Mouse (Mus musculus): ENCODE measurements at regions not wholly inside any gene's neighbourhood (a gene's known extent, or its start where the extent isn't known, plus 50 kb on each side); places are given as distances from the start of the nearest gene placed in this dataset.

DNA sequence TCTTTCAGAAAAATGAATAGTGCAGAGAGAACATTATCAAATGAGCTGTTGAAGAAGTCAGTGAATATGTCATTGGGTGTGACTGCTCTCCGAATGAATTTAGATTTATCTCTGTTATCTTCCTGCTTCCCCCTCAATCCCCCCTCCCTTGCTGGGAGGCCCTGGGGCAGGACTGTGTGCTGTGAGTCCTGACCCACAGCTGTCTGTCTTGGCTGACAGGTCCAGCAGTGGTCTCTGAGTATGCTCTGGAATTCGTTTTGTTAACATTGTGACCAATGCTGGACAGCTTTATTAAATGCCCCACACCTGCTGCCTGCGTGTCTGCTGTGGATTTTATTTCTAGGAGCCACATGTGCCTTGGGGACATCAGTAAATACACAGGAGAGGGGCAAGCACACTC, 314.2 kb downstream of the Insc start:
- Histone ChIP-seq H3K27ac (ENCODE audit: insufficient read depth, low read length) (no peak overlapping the region; the same call in 1 of the 2 replicates), H3K9me3 (replicated peaks; ENCODE audit: control insufficient read depth, insufficient read depth, low read length, poor library complexity, severe bottlenecking) (no peaks in the 10 kb centered on the region), H3K9ac (ENCODE audit: low read depth, poor library complexity, severe bottlenecking) (no peak overlapping the region), H3K4me3 (ENCODE audit: low read depth, low read length) (no peak overlapping the region), H3K4me1 (ENCODE audit: control insufficient read depth, insufficient read depth, low read length) (no peaks in the 10 kb centered on the region), H3K27me3 (ENCODE audit: control insufficient read depth, insufficient read depth, low read length, poor library complexity, severe bottlenecking) (no peaks in the 10 kb centered on the region), H3K36me3 (ENCODE audit: control insufficient read depth, insufficient read depth, low read length, poor library complexity, severe bottlenecking) (no peaks in the 10 kb centered on the region)
- TF ChIP-seq CTCF (IDR thresholded peaks at IDR 0.05; ENCODE audit: low read depth, low read length) = no peak
- TF ChIP-seq POLR2A (IDR thresholded peaks at IDR 0.05; ENCODE audit: insufficient read depth, low read length) = no peak
- TF ChIP-seq EP300 (IDR thresholded peaks at IDR 0.05; ENCODE audit: insufficient read depth, low read depth, low read length) = no peak

- H3K4me1 ChIP-seq (ENCODE audit: control insufficient read depth, insufficient read depth, low read length) = no peaks in the 10 kb centered on the region
- no peak overlapping the region for H3K9ac ChIP-seq (ENCODE audit: low read depth, poor library complexity, severe bottlenecking)
- H3K27ac ChIP-seq (ENCODE audit: insufficient read depth, low read length) = no peak overlapping the region
- H3K9me3 ChIP-seq (replicated peaks; ENCODE audit: control insufficient read depth, insufficient read depth, low read length, poor library complexity, severe bottlenecking) = no peaks in the 10 kb centered on the region
- TF ChIP-seq CTCF (IDR thresholded peaks at IDR 0.05; ENCODE audit: low read depth, low read length) (no peak), EP300 (IDR thresholded peaks at IDR 0.05; ENCODE audit: insufficient read depth, low read depth, low read length) (no peak)
- no peaks in the 10 kb centered on the region for H3K36me3 ChIP-seq (ENCODE audit: control insufficient read depth, insufficient read depth, low read length, poor library complexity, severe bottlenecking)
- no peak overlapping the region for H3K4me3 ChIP-seq (ENCODE audit: low read depth, low read length)
- H3K27me3 ChIP-seq (ENCODE audit: control insufficient read depth, insufficient read depth, low read length, poor library complexity, severe bottlenecking) = no peaks in the 10 kb centered on the region
Observed at GRCm38 (mm10) chr7:115060171-115060570, 316.7 kb downstream of the Insc start.

DNA sequence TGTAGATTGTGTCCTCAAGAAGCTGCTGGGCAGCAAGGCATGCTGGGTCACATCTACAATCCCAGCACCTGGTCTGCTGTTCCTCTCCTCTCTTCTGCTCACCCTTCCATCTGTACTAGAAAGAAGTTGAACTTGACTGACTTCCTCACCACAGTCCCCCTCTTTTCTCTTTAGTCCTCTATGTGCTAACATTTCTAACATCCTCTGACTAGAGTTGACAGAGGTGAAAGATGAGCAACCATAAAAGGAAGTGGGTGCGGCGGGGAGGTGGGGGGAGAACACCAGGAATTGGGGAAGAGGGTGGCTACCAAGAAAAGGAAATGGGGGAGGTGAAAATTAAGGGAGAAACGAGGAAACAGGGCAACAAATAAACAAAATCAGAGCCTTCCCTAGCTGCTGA, 319.3 kb downstream of the Insc start:
- H3K27ac ChIP-seq (ENCODE audit: insufficient read depth, low read length) = no peak overlapping the region
- H3K9me3 ChIP-seq (replicated peaks; ENCODE audit: control insufficient read depth, insufficient read depth, low read length, poor library complexity, severe bottlenecking) = no peaks in the 10 kb centered on the region
- H3K9ac ChIP-seq (ENCODE audit: low read depth, poor library complexity, severe bottlenecking) = no peak overlapping the region
- no peaks in the 10 kb centered on the region for H3K4me1 ChIP-seq (ENCODE audit: control insufficient read depth, insufficient read depth, low read length)
- H3K4me3 ChIP-seq (ENCODE audit: low read depth, low read length) = no peak overlapping the region
- H3K27me3 ChIP-seq (ENCODE audit: control insufficient read depth, insufficient read depth, low read length, poor library complexity, severe bottlenecking) = no peaks in the 10 kb centered on the region
- no peaks in the 10 kb centered on the region for H3K36me3 ChIP-seq (ENCODE audit: control insufficient read depth, insufficient read depth, low read length, poor library complexity, severe bottlenecking)
- no peak for TF ChIP-seq EP300 (IDR thresholded peaks at IDR 0.05; ENCODE audit: insufficient read depth, low read depth, low read length)
- TF ChIP-seq POLR2A (IDR thresholded peaks at IDR 0.05; ENCODE audit: insufficient read depth, low read length) = no peak
- no peak for TF ChIP-seq CTCF (IDR thresholded peaks at IDR 0.05; ENCODE audit: low read depth, low read length)

DNA sequence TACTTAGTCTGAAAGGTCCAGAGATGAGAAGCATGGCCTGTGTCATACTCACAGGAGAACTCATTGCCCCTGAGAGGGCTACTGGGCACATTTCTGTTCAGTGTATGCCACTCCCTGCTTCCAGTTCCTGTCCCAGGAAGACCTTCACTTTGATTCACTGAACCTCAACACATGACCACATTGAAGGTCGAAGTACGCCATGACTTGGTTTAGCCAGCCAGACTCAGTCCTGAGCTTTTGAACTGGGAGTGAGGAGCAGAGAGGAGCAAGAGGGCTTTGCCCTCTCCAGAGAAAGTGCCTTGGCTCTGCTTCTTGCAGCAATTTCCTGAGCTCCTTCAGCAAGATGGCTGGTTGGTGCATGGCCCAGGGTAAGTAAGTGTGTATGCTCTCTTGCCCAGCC, 324.1 kb downstream of the Insc start:
- Histone ChIP-seq H3K36me3 (ENCODE audit: control insufficient read depth, insufficient read depth, low read length, poor library complexity, severe bottlenecking) (no peaks in the 10 kb centered on the region), H3K27me3 (ENCODE audit: control insufficient read depth, insufficient read depth, low read length, poor library complexity, severe bottlenecking) (0 out of 2 replicates have a peak, but pooled peaks cover under 1% of the 10 kb centered on the region), H3K9me3 (replicated peaks; ENCODE audit: control insufficient read depth, insufficient read depth, low read length, poor library complexity, severe bottlenecking) (no peaks in the 10 kb centered on the region), H3K4me1 (ENCODE audit: control insufficient read depth, insufficient read depth, low read length) (no peaks in the 10 kb centered on the region), H3K4me3 (ENCODE audit: low read depth, low read length) (no peak overlapping the region), H3K27ac (ENCODE audit: insufficient read depth, low read length) (no peak overlapping the region), H3K9ac (ENCODE audit: low read depth, poor library complexity, severe bottlenecking) (no peak overlapping the region)
- no peak for TF ChIP-seq CTCF (IDR thresholded peaks at IDR 0.05; ENCODE audit: low read depth, low read length)
- TF ChIP-seq EP300 (IDR thresholded peaks at IDR 0.05; ENCODE audit: insufficient read depth, low read depth, low read length) = no peak
- TF ChIP-seq POLR2A (IDR thresholded peaks at IDR 0.05; ENCODE audit: insufficient read depth, low read length) = no peak

DNA sequence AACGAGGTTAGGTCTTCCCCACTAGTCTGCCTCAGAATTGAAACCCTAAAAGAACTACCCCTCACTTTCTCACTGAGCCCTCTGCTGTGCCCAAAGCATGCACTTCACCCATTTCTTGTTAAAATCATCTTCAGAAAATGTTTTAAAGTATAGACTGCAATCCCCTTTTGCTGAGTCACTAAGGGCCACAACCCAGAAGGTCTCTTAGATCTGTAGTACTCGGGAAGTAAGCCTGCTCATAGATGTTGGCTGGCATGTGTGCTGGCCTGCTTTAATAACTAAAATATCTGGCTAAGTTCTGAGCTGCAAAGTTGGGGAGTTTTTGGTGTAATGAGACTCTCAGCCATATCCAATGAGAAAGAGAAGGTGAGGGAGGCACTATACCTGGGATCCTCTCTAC, 329.9 kb downstream of the Insc start:
- Histone ChIP-seq H3K4me3 (ENCODE audit: low read depth, low read length) (no peak overlapping the region), H3K36me3 (ENCODE audit: control insufficient read depth, insufficient read depth, low read length, poor library complexity, severe bottlenecking) (no peaks in the 10 kb centered on the region), H3K9me3 (replicated peaks; ENCODE audit: control insufficient read depth, insufficient read depth, low read length, poor library complexity, severe bottlenecking) (0 out of 2 replicates have a peak, but pooled peaks cover 3% of the 10 kb centered on the region), H3K27me3 (ENCODE audit: control insufficient read depth, insufficient read depth, low read length, poor library complexity, severe bottlenecking) (0 out of 2 replicates have a peak, but pooled peaks cover 1% of the 10 kb centered on the region), H3K4me1 (ENCODE audit: control insufficient read depth, insufficient read depth, low read length) (no peaks in the 10 kb centered on the region), H3K27ac (ENCODE audit: insufficient read depth, low read length) (no peak overlapping the region), H3K9ac (ENCODE audit: low read depth, poor library complexity, severe bottlenecking) (no peak overlapping the region)
- TF ChIP-seq EP300 (IDR thresholded peaks at IDR 0.05; ENCODE audit: insufficient read depth, low read depth, low read length) = no peak
- TF ChIP-seq POLR2A (IDR thresholded peaks at IDR 0.05; ENCODE audit: insufficient read depth, low read length) = no peak
- TF ChIP-seq CTCF (IDR thresholded peaks at IDR 0.05; ENCODE audit: low read depth, low read length) = no peak

- Histone ChIP-seq H3K27ac (ENCODE audit: insufficient read depth, low read length) (no peak overlapping the region), H3K36me3 (ENCODE audit: control insufficient read depth, insufficient read depth, low read length, poor library complexity, severe bottlenecking) (no peaks in the 10 kb centered on the region)
- TF ChIP-seq EP300 (IDR thresholded peaks at IDR 0.05; ENCODE audit: insufficient read depth, low read depth, low read length) (no peak), POLR2A (IDR thresholded peaks at IDR 0.05; ENCODE audit: insufficient read depth, low read length) (no peak), CTCF (IDR thresholded peaks at IDR 0.05; ENCODE audit: low read depth, low read length) (no peak)
Observed at GRCm38 (mm10) chr7:115076781-115077180, 333.3 kb downstream of the Insc start.

More at GRCm38 (mm10) chr7:115076781-115077180, 333.3 kb downstream of the Insc start:
- Histone ChIP-seq H3K4me3 (ENCODE audit: low read depth, low read length) (no peak overlapping the region), H3K9ac (ENCODE audit: low read depth, poor library complexity, severe bottlenecking) (no peak overlapping the region), H3K27me3 (ENCODE audit: control insufficient read depth, insufficient read depth, low read length, poor library complexity, severe bottlenecking) (0 out of 2 replicates have a peak, but pooled peaks cover 1% of the 10 kb centered on the region), H3K9me3 (replicated peaks; ENCODE audit: control insufficient read depth, insufficient read depth, low read length, poor library complexity, severe bottlenecking) (0 out of 2 replicates have a peak, but pooled peaks cover 3% of the 10 kb centered on the region), H3K4me1 (ENCODE audit: control insufficient read depth, insufficient read depth, low read length) (no peaks in the 10 kb centered on the region)

Measured in ES-Bruce4 (cell line).